ENCODE assay signal across 17 mouse cellular contexts in genomic region chr5:121889375-121889774, GRCm38 (mm10). TPM values are rescaled to one million over a fixed set of nuclear protein-coding genes. Genes with fewer than 3 reads are reported as not detected.
A peak's percentile ranks its signal among the peaks of the same experiment; 100 is the strongest.
DNase-seq lines count a peak whose midpoint lies in the region; ATAC-seq lines count a peak whose summit lies in the region.
"Had no signal": no experiment of that assay in that cellular context is flagged by ENCODE, and none has a peak within 500 bp of the region (broad histone marks: within the 10 kb centered on the region; RNA-seq: fewer than 3 reads in every experiment).

No protein-coding gene starts in this region.

- no peak for ATAC-seq in midbrain, embryonic 11.5 days (ENCODE audit: low FRiP score)
- no peak; the same call in 1 of the 2 replicates for ATAC-seq in midbrain, embryonic 13.5 days
- peak; percentile 45 for ATAC-seq in neural tube, embryonic 15.5 days (ENCODE audit: low FRiP score)
- ATAC-seq: liver, postnatal 0 days had no signal

- DNase-seq in cerebellum, adult 11-12 months = peak; percentile 22
- no peak for DNase-seq in cerebellum, postnatal 4 days (ENCODE audit: low spot score in 2 of 2)
- DNase-seq in midbrain, embryonic 11.5 days (ENCODE audit: low spot score, missing footprints) = peak; percentile 68
- peak; percentile 24 for DNase-seq in forelimb bud, embryonic 11.5 days (ENCODE audit: low read depth, low spot score)
- DNase-seq in layer of hippocampus, adult 11-12 months (ENCODE audit: low spot score) = no peak
- DNase-seq in adrenal gland, postnatal 14 days = no peak
- DNase-seq: adrenal gland, postnatal 10 days; heart, adult 11 months; heart, postnatal 36 days; kidney, adult 9 months; layer of hippocampus, adult 9-11 months; liver, postnatal 0 days; right cerebral cortex, postnatal 25 days had no signal

- no peaks in the 10 kb centered on the region for H3K9me3 ChIP-seq in midbrain, embryonic 11.5 days (ENCODE audit: control insufficient read depth, low read length)
- peaks cover 3% of the 10 kb centered on the region; the same call in 1 of the 2 replicates for H3K9me3 ChIP-seq in midbrain, embryonic 13.5 days
- no peaks in the 10 kb centered on the region for H3K9me3 ChIP-seq in neural tube, embryonic 15.5 days (replicated peaks)
- H3K9me3 ChIP-seq: embryonic facial prominence, embryonic 12.5 days had no signal

- no peaks in the 10 kb centered on the region for H3K4me1 ChIP-seq in midbrain, embryonic 11.5 days (ENCODE audit: control insufficient read depth, insufficient read depth, low read length)
- peaks cover 12% of the 10 kb centered on the region for H3K4me1 ChIP-seq in midbrain, embryonic 13.5 days (replicated peaks)
- peaks cover 14% of the 10 kb centered on the region for H3K4me1 ChIP-seq in neural tube, embryonic 15.5 days
- H3K4me1 ChIP-seq: embryonic facial prominence, embryonic 12.5 days; limb, embryonic 13.5 days had no signal

- no peak overlapping the region for H3K9ac ChIP-seq in midbrain, embryonic 11.5 days (ENCODE audit: low read length)
- H3K9ac ChIP-seq in midbrain, embryonic 13.5 days (replicated peaks) = no peak overlapping the region
- no peak overlapping the region for H3K9ac ChIP-seq in neural tube, embryonic 15.5 days (replicated peaks)
- H3K9ac ChIP-seq: embryonic facial prominence, embryonic 12.5 days; limb, embryonic 13.5 days; liver, postnatal 0 days had no signal

- H3K4me3 ChIP-seq in midbrain, embryonic 11.5 days (ENCODE audit: low read depth, low read length) = no peak overlapping the region
- no peak overlapping the region for H3K4me3 ChIP-seq in midbrain, embryonic 13.5 days (replicated peaks)
- no peak overlapping the region for H3K4me3 ChIP-seq in neural tube, embryonic 15.5 days (replicated peaks)
- H3K4me3 ChIP-seq: embryonic facial prominence, embryonic 12.5 days; limb, embryonic 13.5 days had no signal

- no peaks in the 10 kb centered on the region for H3K27me3 ChIP-seq in midbrain, embryonic 11.5 days (ENCODE audit: control insufficient read depth, insufficient read depth, low read length)
- no peaks in the 10 kb centered on the region for H3K27me3 ChIP-seq in midbrain, embryonic 13.5 days
- no peaks in the 10 kb centered on the region for H3K27me3 ChIP-seq in neural tube, embryonic 15.5 days (replicated peaks)
- H3K27me3 ChIP-seq: embryonic facial prominence, embryonic 12.5 days had no signal

- H3K27ac ChIP-seq in midbrain, embryonic 11.5 days (ENCODE audit: low read depth, low read length) = no peak overlapping the region
- H3K27ac ChIP-seq in midbrain, embryonic 13.5 days = no peak overlapping the region; the same call in 1 of the 2 replicates
- 0 out of 2 replicates have a peak overlapping the region, but pooled peaks have one; percentile 11 for H3K27ac ChIP-seq in neural tube, embryonic 15.5 days (replicated peaks)
- H3K27ac ChIP-seq: embryonic facial prominence, embryonic 12.5 days; limb, embryonic 13.5 days had no signal

- H3K4me2 ChIP-seq in midbrain, embryonic 11.5 days = no peak overlapping the region
- no peak overlapping the region for H3K4me2 ChIP-seq in midbrain, embryonic 13.5 days (replicated peaks)
- H3K4me2 ChIP-seq in neural tube, embryonic 15.5 days = no peak overlapping the region
- H3K4me2 ChIP-seq: embryonic facial prominence, embryonic 12.5 days; limb, embryonic 13.5 days had no signal

- H3K36me3 ChIP-seq in midbrain, embryonic 11.5 days (ENCODE audit: control insufficient read depth, insufficient read depth, low read length) = 0 out of 2 replicates have a peak, but pooled peaks cover 3% of the 10 kb centered on the region
- H3K36me3 ChIP-seq in midbrain, embryonic 13.5 days = peaks cover 23% of the 10 kb centered on the region
- 0 out of 2 replicates have a peak, but pooled peaks cover 9% of the 10 kb centered on the region for H3K36me3 ChIP-seq in neural tube, embryonic 15.5 days
- H3K36me3 ChIP-seq: embryonic facial prominence, embryonic 12.5 days; limb, embryonic 13.5 days had no signal

- 59% methylated on average over 13 of the region's 13 CpGs for WGBS in midbrain, embryonic 11.5 days
- WGBS in midbrain, embryonic 13.5 days = 44% methylated on average over 13 of the region's 13 CpGs
- WGBS in neural tube, embryonic 15.5 days = 26% methylated on average over 13 of the region's 13 CpGs

RNA-seq across cellular contexts. Expression of gene Pheta1, which starts 40.6 kb away (rescaled TPM):
- 25.9 and 27.9 TPM in 2 replicates for polyA plus RNA-seq in midbrain, embryonic 11.5 days (2014; fragmentation: Nextera tagmentation; extraction: Ambion mirVana)
- 52.3 and 56.8 TPM in 2 replicates for polyA plus RNA-seq in midbrain, embryonic 13.5 days (2015; fragmentation: Nextera tagmentation; extraction: Ambion mirVana)
- 33.0 and 34.7 TPM in 2 replicates for polyA plus RNA-seq in neural tube, embryonic 15.5 days (2015; fragmentation: Nextera tagmentation; extraction: Ambion mirVana)
- total RNA-seq in adrenal gland, postnatal 14 days (2021) = 7.1 and 8.8 TPM in 2 replicates

RNA-seq across cellular contexts. Expression of gene Sh2b3, which starts 51.9 kb away (rescaled TPM):
- 5.8 and 9.4 TPM in 2 replicates for polyA plus RNA-seq in midbrain, embryonic 11.5 days (2014; fragmentation: Nextera tagmentation; extraction: Ambion mirVana)
- 5.3 and 6.0 TPM in 2 replicates for polyA plus RNA-seq in midbrain, embryonic 13.5 days (2015; fragmentation: Nextera tagmentation; extraction: Ambion mirVana)
- 7.5 and 9.4 TPM in 2 replicates for polyA plus RNA-seq in neural tube, embryonic 15.5 days (2015; fragmentation: Nextera tagmentation; extraction: Ambion mirVana)
- 35.6 and 43.0 TPM in 2 replicates for total RNA-seq in adrenal gland, postnatal 14 days (2021)

Comparison
In these comparisons a context has a peak if more than half of its experiments do, and no peak if none do; other contexts are left out.
1. DNase-seq: peak in cerebellum, adult 11-12 months (single experiment), midbrain, embryonic 11.5 days (single experiment) and forelimb bud, embryonic 11.5 days (single experiment); none in cerebellum, postnatal 4 days (0 of 2), layer of hippocampus, adult 11-12 months (single experiment) and adrenal gland, postnatal 14 days (single experiment).